Mouse (Mus musculus) heart, postnatal 0 days (tissue): ENCODE measurements around the gene Akirin2. TPM values are rescaled to one million over a fixed set of nuclear protein-coding genes. Genes with fewer than 3 reads are reported as not detected.

Source experiments
- ATAC-seq: fragments of 200-750 bp; cut with Nextera tagmentation; 2 replicates; pipeline ENCODE4 v1.8.0; 2017; ENCODE audit warnings: low read depth, moderate number of reproducible peaks, moderate library complexity; ENCODE audit not compliant: insufficient read depth
- DNase-seq: peaks from one replicate; pipeline ENCODE4 v3.0.0-alpha.2; 2016; ENCODE audit warnings: low spot score
- H3K27ac ChIP-seq: fragments of 300-500 bp; sonication (generic); 2 replicates; pipeline ENCODE4 v1.5.1; 2014; ENCODE audit warnings: low read depth, mild to moderate bottlenecking
- H3K27me3 ChIP-seq: fragments of 300-500 bp; sonication (generic); 2 replicates; pipeline ENCODE4 v1.6.1; 2014; ENCODE audit warnings: low read length, mixed read lengths; ENCODE audit not compliant: control insufficient read depth, insufficient read depth
- H3K36me3 ChIP-seq: fragments of 300-500 bp; sonication (generic); replicated peaks from 2 replicates; pipeline ENCODE4 v1.6.1; 2014; ENCODE audit warnings: low read length, mixed read lengths; ENCODE audit not compliant: control insufficient read depth, insufficient read depth
- H3K4me1 ChIP-seq: fragments of 300-500 bp; sonication (generic); 2 replicates; pipeline ENCODE4 v1.6.1; 2014; ENCODE audit warnings: antibody characterized with exemption; ENCODE audit not compliant: control insufficient read depth, insufficient read depth
- H3K4me2 ChIP-seq: fragments of 300-500 bp; sonication (generic); 2 replicates; pipeline ENCODE4 v1.6.1; 2014; ENCODE audit warnings: low read depth, mild to moderate bottlenecking, low read length, moderate library complexity
- H3K4me3 ChIP-seq: fragments of 300-500 bp; sonication (generic); 2 replicates; pipeline ENCODE4 v1.5.1; 2014; ENCODE audit warnings: low read depth, low read length
- H3K9ac ChIP-seq: fragments of 300-500 bp; sonication (generic); replicated peaks from 2 replicates; pipeline ENCODE4 v1.6.1; 2014; ENCODE audit warnings: low read depth, low read length, mixed read lengths
- H3K9me3 ChIP-seq: fragments of 300-500 bp; sonication (generic); replicated peaks from 2 replicates; pipeline ENCODE4 v1.6.1; 2016; ENCODE audit warnings: low read length; ENCODE audit not compliant: control insufficient read depth
- CTCF ChIP-seq: IDR thresholded peaks from 2 replicates; pipeline ENCODE4 v1.5.1; 2016; ENCODE audit warnings: antibody characterized with exemption, control low read depth, low read depth
- EP300 ChIP-seq: IDR thresholded peaks from 2 replicates; pipeline ENCODE4 v1.6.1; 2016; ENCODE audit warnings: antibody characterized with exemption, low read depth
- WGBS: fragments of 180-500 bp; shearing (Covaris S2); extraction: QIAGEN DNeasy Blood & Tissue Kit; methylation state at CpG from one replicate; pipeline ENCODE4 v1.1.7; 2014; 5-methylcytosine and 5-hydroxymethylcytosine counted together
- polyA plus RNA-seq: library from polyadenylated mRNA; unstranded; fragments of >200 nt; fragmentation: Nextera tagmentation; extraction: Ambion mirVana; gene quantifications from 2 replicates; pipeline ENCODE4 v1.2.1, GENCODE M21; 2015
- total RNA-seq: library from RNA; depleted of rRNA; stranded (reverse); fragments of >200 nt; gene quantifications from 2 replicates; pipeline ENCODE4 v1.2.3, GENCODE M21; 2014; ENCODE audit warnings: low replicate concordance; rRNA removed

The Akirin2 gene
- total RNA-seq (29.0 and 66.3 TPM in 2 replicates), polyA plus RNA-seq (34.2 and 37.0 TPM in 2 replicates)

DNA sequence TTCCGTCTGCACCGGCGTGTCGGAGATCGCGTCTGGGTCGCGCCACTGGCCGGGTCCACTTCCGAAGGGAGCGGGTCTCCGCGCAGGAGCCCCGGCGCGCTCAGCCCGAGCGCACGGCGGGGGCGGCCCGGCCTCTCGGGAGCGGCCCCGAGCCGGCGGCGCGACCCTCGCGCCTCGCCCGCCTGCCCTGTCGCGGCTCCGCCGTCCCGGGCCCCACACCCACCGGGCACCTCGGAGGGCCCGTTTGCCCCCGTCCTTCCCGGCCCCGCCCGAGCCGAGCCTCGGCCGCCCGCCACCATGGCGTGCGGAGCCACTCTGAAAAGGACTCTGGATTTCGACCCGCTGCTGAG lies at the start of gene Akirin2:
Gene Akirin2, plus strand, starts transcription at position 190 of the 350 bp plus-strand sequence.
- under 1% methylated on average over 45 of the region's 53 CpGs for WGBS
- Histone ChIP-seq H3K9ac (peak within 1 kb of the TSS; percentile 99), H3K4me2 (peak within 1 kb of the TSS; percentile 75), H3K4me1 (peaks cover 24% of the 10 kb centered on the region), H3K4me3 (peak within 1 kb of the TSS; percentile 100), H3K27me3 (no peaks in the 10 kb centered on the region), H3K36me3 (no peaks in the 10 kb centered on the region), H3K27ac (peak within 1 kb of the TSS; percentile 96), H3K9me3 (no peaks in the 10 kb centered on the region)
- TF ChIP-seq CTCF, result no peak
- TF ChIP-seq EP300, result no peak
- peak; percentile 63 for ATAC-seq
- no peak for DNase-seq

DNA sequence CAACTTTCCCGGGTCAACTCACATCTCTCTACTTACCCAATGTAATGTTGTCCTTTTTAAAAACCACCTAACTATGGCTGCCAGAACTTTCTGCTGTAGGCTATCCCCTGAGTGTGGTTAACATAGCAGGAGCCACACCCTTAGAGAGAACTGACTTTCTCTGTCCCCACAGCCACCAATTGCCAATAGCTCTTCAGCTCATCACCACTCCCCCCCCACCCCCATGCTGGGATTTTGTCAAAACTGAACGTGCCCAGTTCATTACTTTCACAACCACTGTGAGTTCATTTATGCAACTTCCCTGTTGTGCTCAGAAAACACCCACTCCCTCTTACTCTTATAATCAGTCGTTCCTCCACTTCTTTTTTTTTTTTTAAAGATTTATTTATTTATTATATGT lies 40.4 kb upstream of the Akirin2 start:
- TF ChIP-seq EP300 (no peak), CTCF (no peak)
- Histone ChIP-seq H3K4me2 (no peak overlapping the region), H3K9ac (no peak overlapping the region), H3K27me3 (no peaks in the 10 kb centered on the region), H3K27ac (no peak overlapping the region), H3K9me3 (no peaks in the 10 kb centered on the region), H3K4me1 (no peaks in the 10 kb centered on the region), H3K36me3 (no peaks in the 10 kb centered on the region), H3K4me3 (no peak overlapping the region)
- no peak for DNase-seq
- 76% methylated on average over 3 of the region's 3 CpGs for WGBS
- no peak for ATAC-seq

DNA sequence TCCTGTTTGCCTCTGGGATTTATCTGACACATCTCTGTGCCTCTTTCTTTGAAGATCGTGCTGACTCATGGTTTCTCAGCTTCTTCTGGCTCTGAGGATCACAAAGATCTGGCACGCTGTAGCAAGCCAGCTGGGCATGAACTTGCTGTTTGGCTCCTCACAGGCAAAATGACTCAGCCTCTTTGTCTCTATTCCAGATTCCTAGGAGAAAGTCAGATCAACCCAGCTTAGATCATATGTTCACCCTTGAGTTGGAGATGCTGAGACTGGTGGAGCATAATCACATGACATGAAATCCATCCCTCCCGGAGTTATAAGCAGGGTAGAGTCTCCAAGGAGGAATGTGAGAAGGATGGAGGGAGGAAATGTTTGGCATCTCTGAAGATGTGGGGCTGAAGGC lies 27.9 kb upstream of the Akirin2 start:
- Histone ChIP-seq H3K27ac (no peak overlapping the region), H3K4me2 (no peak overlapping the region), H3K27me3 (no peaks in the 10 kb centered on the region), H3K9ac (no peak overlapping the region), H3K36me3 (no peaks in the 10 kb centered on the region), H3K4me1 (no peaks in the 10 kb centered on the region), H3K9me3 (no peaks in the 10 kb centered on the region), H3K4me3 (no peak overlapping the region)
- TF ChIP-seq EP300 (no peak), CTCF (no peak)
- no peak for ATAC-seq
- no peak for DNase-seq
- 54% methylated on average over 3 of the region's 3 CpGs for WGBS

DNA sequence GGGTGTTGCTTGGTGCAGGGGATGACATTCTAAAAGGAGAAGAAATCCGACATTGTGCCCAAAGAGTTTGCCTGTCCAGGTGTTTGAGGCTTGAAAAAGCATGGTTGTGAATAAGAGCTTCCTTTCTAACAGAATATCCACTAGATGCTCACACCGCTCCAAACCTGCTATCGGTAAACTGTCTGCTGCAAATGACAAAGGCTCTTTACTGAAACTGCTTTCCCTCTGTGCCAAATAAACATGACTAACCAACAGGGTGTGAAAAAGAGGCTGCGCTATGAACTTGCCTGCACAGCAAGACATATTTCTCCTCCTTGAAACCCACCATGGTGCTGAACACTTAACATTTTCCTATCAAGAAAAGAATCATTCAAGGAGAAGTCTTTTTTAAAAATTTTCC lies 27.2 kb upstream of the Akirin2 start:
- no peak overlapping the region for H3K4me2 ChIP-seq
- H3K36me3 ChIP-seq, result no peaks in the 10 kb centered on the region
- H3K9ac ChIP-seq, result no peak overlapping the region
- TF ChIP-seq CTCF (no peak), EP300 (no peak)
- WGBS, result 84% methylated on average over 4 of the region's 4 CpGs
- H3K27ac ChIP-seq, result no peak overlapping the region
- ATAC-seq, result no peak
- no peak overlapping the region for H3K4me3 ChIP-seq
- H3K4me1 ChIP-seq, result no peaks in the 10 kb centered on the region
- H3K9me3 ChIP-seq, result no peaks in the 10 kb centered on the region
- no peak for DNase-seq
- H3K27me3 ChIP-seq, result no peaks in the 10 kb centered on the region

DNA sequence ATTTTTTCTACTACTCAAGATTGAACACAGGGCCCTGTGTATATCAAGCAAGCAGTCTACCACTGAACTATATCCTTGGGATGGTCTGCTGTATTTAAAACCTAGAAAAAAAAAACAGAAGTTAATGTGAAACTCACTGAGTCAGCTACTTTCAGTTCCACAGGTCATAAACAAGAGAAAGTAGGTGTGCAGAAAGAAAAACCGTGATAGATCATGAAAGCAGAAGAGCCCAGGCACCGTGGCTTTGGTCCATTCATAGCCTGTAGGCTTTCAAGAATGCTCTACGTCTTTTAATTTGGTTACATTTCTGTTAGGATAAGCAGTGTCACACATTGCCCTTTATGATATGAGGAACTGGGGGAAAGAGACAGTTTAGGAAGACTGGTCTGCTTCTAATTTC lies 24.0 kb upstream of the Akirin2 start:
- DNase-seq, result no peak
- WGBS, result 83% methylated on average over 3 of the region's 3 CpGs
- TF ChIP-seq EP300 (no peak), CTCF (no peak)

DNA sequence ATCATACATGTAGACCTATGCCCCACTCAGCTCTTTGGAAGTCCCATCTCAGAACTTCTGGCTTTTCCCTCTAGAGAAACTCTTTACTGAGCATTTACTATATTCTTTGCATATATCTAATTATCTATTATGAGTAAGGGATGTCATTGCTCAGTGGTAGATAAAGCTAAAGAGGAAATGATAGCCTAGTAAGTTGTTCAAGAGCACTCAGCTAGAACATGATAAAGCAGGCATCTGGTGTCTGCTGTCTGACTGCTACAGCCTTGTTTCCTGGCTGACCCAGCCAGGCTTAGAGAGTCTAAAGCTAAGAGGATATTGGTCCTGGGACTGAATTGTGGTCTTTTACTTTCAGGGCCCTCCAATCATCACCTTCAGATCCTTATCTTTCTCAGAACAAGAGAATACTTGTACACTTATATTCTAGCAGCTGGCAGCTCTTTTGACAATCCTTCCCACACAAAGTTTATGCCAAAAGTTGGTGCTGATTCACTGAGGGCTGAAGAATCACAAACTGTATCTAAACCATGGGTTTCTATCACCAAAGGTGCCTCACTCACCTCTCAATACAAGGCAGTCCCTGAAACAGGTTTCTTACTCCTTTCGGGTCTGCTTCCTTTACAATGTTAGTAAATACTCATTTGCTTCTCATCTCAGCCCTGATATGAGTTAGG lies 22.2 kb upstream of the Akirin2 start:
- H3K36me3 ChIP-seq, result no peaks in the 10 kb centered on the region
- H3K4me2 ChIP-seq, result no peak overlapping the region
- 78% methylated on average over 1 of the region's 1 CpGs for WGBS

More for the DNA sequence above, 24.0 kb upstream of the Akirin2 start:
- no peak overlapping the region for H3K4me3 ChIP-seq
- H3K27ac ChIP-seq, result no peak overlapping the region
- no peak overlapping the region for H3K4me2 ChIP-seq
- H3K4me1 ChIP-seq, result no peaks in the 10 kb centered on the region
- H3K9me3 ChIP-seq, result no peaks in the 10 kb centered on the region
- ATAC-seq, result no peak
- H3K27me3 ChIP-seq, result no peaks in the 10 kb centered on the region
- H3K36me3 ChIP-seq, result no peaks in the 10 kb centered on the region
- H3K9ac ChIP-seq, result no peak overlapping the region

More for the DNA sequence above, 22.2 kb upstream of the Akirin2 start:
- Histone ChIP-seq H3K27me3 (no peaks in the 10 kb centered on the region), H3K9me3 (no peaks in the 10 kb centered on the region), H3K4me1 (no peaks in the 10 kb centered on the region), H3K9ac (no peak overlapping the region), H3K4me3 (no peak overlapping the region), H3K27ac (no peak overlapping the region)
- ATAC-seq, result no peak
- TF ChIP-seq CTCF (no peak), EP300 (no peak)
- no peak for DNase-seq
